Mouse (Mus musculus): ENCODE results near the gene Cplane1. TPM values are rescaled to one million over a fixed set of nuclear protein-coding genes. Genes with fewer than 3 reads are reported as not detected.

Cplane1 gene
- polyA plus RNA-seq, 1 experiment from 2014 or later = 1.9 TPM

DNA sequence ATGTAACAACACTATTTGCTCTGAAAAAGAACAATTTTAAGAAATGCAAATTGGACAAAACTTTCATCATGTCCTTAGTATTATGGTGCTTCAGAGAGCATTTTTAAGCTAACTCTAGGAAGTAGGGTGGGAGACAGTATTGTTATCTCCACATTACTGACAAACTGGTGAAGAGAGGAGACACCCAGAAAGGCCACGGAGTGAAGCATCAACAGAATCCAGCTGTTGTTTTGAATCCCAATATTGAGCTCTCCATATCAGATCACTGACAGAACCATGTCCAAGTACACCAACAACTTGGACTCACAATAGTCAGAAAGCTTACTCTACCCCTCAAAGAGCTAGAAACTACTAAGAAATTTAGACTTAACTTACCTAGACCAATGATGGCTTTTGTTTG, 136.6 kb downstream of the Cplane1 start:
- Histone ChIP-seq H3K9ac (ENCODE audit: low read depth, low read length) (no peak overlapping the region), H3K4me1 (replicated peaks; ENCODE audit: control insufficient read depth, insufficient read depth, low read length) (no peaks in the 10 kb centered on the region), H3K36me3 (ENCODE audit: control insufficient read depth, insufficient read depth) (peaks cover 66% of the 10 kb centered on the region), H3K27ac (ENCODE audit: low read depth, low read length) (no peak overlapping the region), H3K27me3 (replicated peaks; ENCODE audit: control insufficient read depth, insufficient read depth, low read length) (no peaks in the 10 kb centered on the region), H3K4me2 (replicated peaks; ENCODE audit: low read depth) (no peak overlapping the region), H3K4me3 (ENCODE audit: low read depth, low read length) (no peak overlapping the region), H3K9me3 (ENCODE audit: control insufficient read depth) (no peaks in the 10 kb centered on the region)
- 84% methylated on average over 1 of the region's 1 CpGs for WGBS
- TF ChIP-seq CTCF (IDR thresholded peaks at IDR 0.05; ENCODE audit: low read depth) = no peak
- ATAC-seq = no peak

DNA sequence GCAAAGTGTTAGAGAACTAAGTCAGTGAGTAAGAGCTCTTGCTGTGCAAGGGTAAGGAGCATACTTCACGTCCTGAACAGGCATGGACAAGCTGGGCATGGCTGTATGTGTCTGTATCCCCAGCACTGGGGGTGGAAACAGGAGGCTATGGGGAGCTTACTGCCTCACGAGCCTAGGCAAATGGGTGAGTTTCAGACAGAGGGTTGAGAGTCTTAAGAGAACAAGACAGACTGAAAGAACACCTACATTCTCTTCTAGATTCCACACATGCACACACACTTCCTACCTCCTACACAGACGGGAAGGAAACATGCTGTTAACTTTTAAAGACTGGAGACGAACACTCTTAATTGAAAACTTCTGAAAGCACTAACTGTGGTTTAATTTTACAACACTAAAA, 148.5 kb downstream of the Cplane1 start:
- ATAC-seq = no peak
- Histone ChIP-seq H3K36me3 (ENCODE audit: control insufficient read depth, insufficient read depth) (peaks cover 42% of the 10 kb centered on the region), H3K4me2 (replicated peaks; ENCODE audit: low read depth) (no peak overlapping the region), H3K4me1 (replicated peaks; ENCODE audit: control insufficient read depth, insufficient read depth, low read length) (no peaks in the 10 kb centered on the region), H3K9me3 (ENCODE audit: control insufficient read depth) (no peaks in the 10 kb centered on the region), H3K27ac (ENCODE audit: low read depth, low read length) (no peak overlapping the region), H3K4me3 (ENCODE audit: low read depth, low read length) (no peak overlapping the region), H3K27me3 (replicated peaks; ENCODE audit: control insufficient read depth, insufficient read depth, low read length) (no peaks in the 10 kb centered on the region), H3K9ac (ENCODE audit: low read depth, low read length) (no peak overlapping the region)
- WGBS = 89% methylated on average over 4 of the region's 4 CpGs
- TF ChIP-seq CTCF (IDR thresholded peaks at IDR 0.05; ENCODE audit: low read depth) = no peak

DNA sequence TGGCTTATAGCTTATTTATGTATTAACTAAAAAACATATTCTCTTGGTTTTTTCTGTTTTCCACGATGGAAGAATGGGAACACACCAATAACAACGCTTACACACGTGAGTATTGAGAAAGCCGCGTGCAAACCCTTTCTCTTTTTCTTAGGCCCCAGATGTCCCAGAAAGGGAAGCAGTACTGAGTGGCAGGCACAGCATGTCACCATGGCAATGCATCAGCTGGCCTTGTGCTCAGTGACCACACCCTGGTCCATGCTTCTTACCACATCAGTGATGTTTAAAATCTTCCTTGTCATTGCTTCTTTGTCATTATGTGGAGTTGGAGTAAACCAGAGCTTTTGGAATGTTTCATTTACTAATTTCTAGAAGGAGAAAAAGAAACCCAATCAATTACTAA, 150.3 kb downstream of the Cplane1 start:
- TF ChIP-seq CTCF (IDR thresholded peaks at IDR 0.05; ENCODE audit: low read depth) = no peak
- Histone ChIP-seq H3K36me3 (ENCODE audit: control insufficient read depth, insufficient read depth) (peaks cover 44% of the 10 kb centered on the region), H3K4me2 (replicated peaks; ENCODE audit: low read depth) (no peak overlapping the region), H3K9ac (ENCODE audit: low read depth, low read length) (no peak overlapping the region), H3K4me1 (replicated peaks; ENCODE audit: control insufficient read depth, insufficient read depth, low read length) (no peaks in the 10 kb centered on the region), H3K27me3 (replicated peaks; ENCODE audit: control insufficient read depth, insufficient read depth, low read length) (no peaks in the 10 kb centered on the region), H3K4me3 (ENCODE audit: low read depth, low read length) (no peak overlapping the region), H3K27ac (ENCODE audit: low read depth, low read length) (no peak overlapping the region), H3K9me3 (ENCODE audit: control insufficient read depth) (no peaks in the 10 kb centered on the region)
- 94% methylated on average over 5 of the region's 5 CpGs for WGBS
- no peak for ATAC-seq

Other genes starting within 250 kb of the Cplane1 start
- 21.7 and 23.8 TPM in 2 replicates for gene Wdr70, start 69.9 kb upstream of the Cplane1 start, polyA plus RNA-seq (2015; fragmentation: Nextera tagmentation; extraction: Ambion mirVana)
- 3.3 and 3.5 TPM in 2 replicates for gene Nup155, start 59.8 kb upstream of the Cplane1 start, polyA plus RNA-seq (2015; fragmentation: Nextera tagmentation; extraction: Ambion mirVana)